Comparison of ENCODE assay signal across 10 mouse cellular contexts in genomic region chr19:47409142-47409541, GRCm38 (mm10).
"Had no signal": no experiment of that assay in that cellular context is flagged by ENCODE, and none has a peak within 500 bp of the region (broad histone marks: within the 10 kb centered on the region; RNA-seq: fewer than 3 reads in every experiment).

No protein-coding gene starts in this region.

- DNase-seq: kidney, adult 9 months; liver, embryonic 13.5 days; lung, adult 18-20 months; right cerebral cortex, postnatal 4 days; spleen, adult 18-20 months; thymus, adult 18-20 months; thymus, postnatal 14 days had no signal

- H3K27me3 ChIP-seq: limb, embryonic 15.5 days; liver, embryonic 13.5 days had no signal

- H3K9ac ChIP-seq: limb, embryonic 15.5 days; liver, embryonic 13.5 days; midbrain, embryonic 12.5 days had no signal

- ATAC-seq: midbrain, embryonic 16.5 days had no signal

- H3K4me3 ChIP-seq: limb, embryonic 15.5 days; liver, embryonic 13.5 days; midbrain, embryonic 12.5 days had no signal

- H3K27ac ChIP-seq: midbrain, embryonic 12.5 days had no signal

- H3K4me2 ChIP-seq: limb, embryonic 15.5 days; liver, embryonic 13.5 days; midbrain, embryonic 12.5 days had no signal

- H3K4me1 ChIP-seq: midbrain, embryonic 12.5 days had no signal

- H3K9me3 ChIP-seq: limb, embryonic 15.5 days; liver, embryonic 13.5 days; midbrain, embryonic 12.5 days had no signal

- H3K36me3 ChIP-seq: limb, embryonic 15.5 days; liver, embryonic 13.5 days; midbrain, embryonic 12.5 days had no signal
